In genomic region chr4:87695811-87696210, GRCm38 (mm10) we compare ENCODE assay signal across 21 mouse cellular contexts.
DNase-seq lines count a peak whose midpoint lies in the region; ATAC-seq and TF ChIP-seq lines count a peak whose summit lies in the region.
"Had no signal": no experiment of that assay in that cellular context is flagged by ENCODE, and none has a peak within 500 bp of the region (broad histone marks: within the 10 kb centered on the region; RNA-seq: fewer than 3 reads in every experiment).

No protein-coding gene starts in this region.

- H3K9ac ChIP-seq in forebrain, embryonic 14.5 days (ENCODE audit: low read length): no peak overlapping the region
- no peak overlapping the region for H3K9ac ChIP-seq in midbrain, postnatal 0 days (replicated peaks; ENCODE audit: low read length, poor library complexity, severe bottlenecking)
- H3K9ac ChIP-seq in midbrain, embryonic 16.5 days (ENCODE audit: low read depth, low read length): no peak overlapping the region
- H3K9ac ChIP-seq: embryonic facial prominence, embryonic 15.5 days; heart, embryonic 13.5 days had no signal

- H3K4me1 ChIP-seq in forebrain, embryonic 14.5 days (ENCODE audit: control insufficient read depth, insufficient read depth, low read length): peaks cover 3% of the 10 kb centered on the region; the same call in 1 of the 2 replicates
- peaks cover 23% of the 10 kb centered on the region for H3K4me1 ChIP-seq in forebrain, embryonic 10.5 days
- no peaks in the 10 kb centered on the region for H3K4me1 ChIP-seq in midbrain, postnatal 0 days (ENCODE audit: insufficient read depth, low read length)
- H3K4me1 ChIP-seq in midbrain, embryonic 16.5 days (ENCODE audit: control insufficient read depth, insufficient read depth, low read length): no peaks in the 10 kb centered on the region
- H3K4me1 ChIP-seq: embryonic facial prominence, embryonic 15.5 days had no signal

- H3K36me3 ChIP-seq in forebrain, embryonic 14.5 days (ENCODE audit: control insufficient read depth, insufficient read depth, low read length): no peaks in the 10 kb centered on the region
- no peaks in the 10 kb centered on the region for H3K36me3 ChIP-seq in forebrain, embryonic 10.5 days (replicated peaks)
- H3K36me3 ChIP-seq in midbrain, postnatal 0 days (ENCODE audit: insufficient read depth, low read length): no peaks in the 10 kb centered on the region
- H3K36me3 ChIP-seq in midbrain, embryonic 16.5 days (ENCODE audit: control insufficient read depth, insufficient read depth, low read length): no peaks in the 10 kb centered on the region
- H3K36me3 ChIP-seq: embryonic facial prominence, embryonic 15.5 days; heart, embryonic 13.5 days had no signal

- no peak overlapping the region for H3K4me2 ChIP-seq in forebrain, embryonic 14.5 days (ENCODE audit: low read length)
- no peak overlapping the region for H3K4me2 ChIP-seq in midbrain, postnatal 0 days (ENCODE audit: low read depth, low read length, poor library complexity, severe bottlenecking)
- no peak overlapping the region for H3K4me2 ChIP-seq in midbrain, embryonic 16.5 days (ENCODE audit: low read length)
- H3K4me2 ChIP-seq: embryonic facial prominence, embryonic 15.5 days; heart, embryonic 13.5 days had no signal

- TF ChIP-seq CTCF in midbrain, postnatal 0 days (IDR thresholded peaks at IDR 0.05): no peak

- H3K27me3 ChIP-seq in forebrain, embryonic 14.5 days (replicated peaks; ENCODE audit: control insufficient read depth, insufficient read depth, low read length): no peaks in the 10 kb centered on the region
- H3K27me3 ChIP-seq in forebrain, embryonic 10.5 days (ENCODE audit: poor library complexity, severe bottlenecking): peaks cover 25% of the 10 kb centered on the region
- H3K27me3 ChIP-seq in midbrain, postnatal 0 days (ENCODE audit: insufficient read depth, low read length): no peaks in the 10 kb centered on the region
- no peaks in the 10 kb centered on the region for H3K27me3 ChIP-seq in midbrain, embryonic 16.5 days (ENCODE audit: control insufficient read depth, insufficient read depth, low read depth, low read length)
- H3K27me3 ChIP-seq: CH12.LX; embryonic facial prominence, embryonic 15.5 days; heart, embryonic 13.5 days; Patski had no signal

- H3K4me3 ChIP-seq in forebrain, embryonic 14.5 days (ENCODE audit: low read depth, low read length): no peak overlapping the region
- no peak overlapping the region for H3K4me3 ChIP-seq in forebrain, embryonic 10.5 days
- H3K4me3 ChIP-seq in midbrain, postnatal 0 days (ENCODE audit: low read depth, low read length): no peak overlapping the region
- no peak overlapping the region for H3K4me3 ChIP-seq in midbrain, embryonic 16.5 days (ENCODE audit: low read depth, low read length)
- H3K4me3 ChIP-seq: embryonic facial prominence, embryonic 15.5 days; erythroblast, embryonic 14.5 days; gastrocnemius, adult 2 months; heart, embryonic 13.5 days had no signal

- 83% methylated on average over 5 of the region's 5 CpGs for WGBS in forebrain, embryonic 14.5 days
- WGBS in forebrain, embryonic 10.5 days: 95% methylated on average over 5 of the region's 5 CpGs
- 88% methylated on average over 5 of the region's 5 CpGs for WGBS in midbrain, postnatal 0 days
- 91% methylated on average over 5 of the region's 5 CpGs for WGBS in midbrain, embryonic 16.5 days

- no peak for ATAC-seq in forebrain, embryonic 14.5 days
- no peak for ATAC-seq in midbrain, postnatal 0 days (ENCODE audit: low FRiP score)
- no peak for ATAC-seq in midbrain, embryonic 16.5 days
- ATAC-seq: activated CD4-positive, CD25-positive, alpha-beta regulatory T cell, adult 4 months; hindbrain, embryonic 16.5 days; Patski had no signal

- DNase-seq in cerebellum, postnatal 10 days: peak; percentile 58 to 75
- DNase-seq in cerebellum, adult 11-12 months: no peak
- DNase-seq in forebrain, embryonic 14.5 days (ENCODE audit: low spot score): peak; percentile 33
- no peak for DNase-seq in forebrain, embryonic 10.5 days (ENCODE audit: extremely low spot score, low spot score)
- peak; percentile 46 for DNase-seq in midbrain, postnatal 0 days (ENCODE audit: low spot score)
- DNase-seq: adrenal gland, postnatal 14 days; embryo, embryonic 11 days; gastrocnemius, adult 2 months; gastrocnemius, postnatal 36 days; heart, adult 11 months; heart, postnatal 36 days; kidney, adult 11 months; kidney, adult 9 months had no signal

- H3K9me3 ChIP-seq in forebrain, embryonic 14.5 days (replicated peaks; ENCODE audit: control insufficient read depth, low read length): no peaks in the 10 kb centered on the region
- no peaks in the 10 kb centered on the region for H3K9me3 ChIP-seq in forebrain, embryonic 10.5 days
- no peaks in the 10 kb centered on the region for H3K9me3 ChIP-seq in midbrain, postnatal 0 days (ENCODE audit: low read length)
- H3K9me3 ChIP-seq in midbrain, embryonic 16.5 days (replicated peaks; ENCODE audit: control insufficient read depth, low read length, poor library complexity, severe bottlenecking): no peaks in the 10 kb centered on the region
- H3K9me3 ChIP-seq: embryonic facial prominence, embryonic 15.5 days; heart, embryonic 13.5 days had no signal

- H3K27ac ChIP-seq in forebrain, embryonic 14.5 days (ENCODE audit: low read depth, low read length): no peak overlapping the region
- no peak overlapping the region for H3K27ac ChIP-seq in forebrain, embryonic 10.5 days
- no peak overlapping the region for H3K27ac ChIP-seq in midbrain, postnatal 0 days (ENCODE audit: low read depth, low read length)
- H3K27ac ChIP-seq in midbrain, embryonic 16.5 days (ENCODE audit: low read length): no peak overlapping the region
- H3K27ac ChIP-seq: embryonic facial prominence, embryonic 15.5 days; gastrocnemius, adult 2 months; heart, embryonic 13.5 days had no signal

Comparison
In these comparisons a context has a peak if more than half of its experiments do, and no peak if none do; other contexts are left out.
1. DNase-seq: peak in cerebellum, postnatal 10 days (2 of 2), forebrain, embryonic 14.5 days (single experiment) and midbrain, postnatal 0 days (single experiment); none in cerebellum, adult 11-12 months (single experiment) and forebrain, embryonic 10.5 days (single experiment).